Mouse (Mus musculus) megakaryocyte, adult 5-6 weeks (primary cell): ENCODE measurements around the gene Dedd2. TPM values are rescaled to one million over a fixed set of nuclear protein-coding genes. Genes with fewer than 3 reads are reported as not detected.
A peak's percentile ranks its signal among the peaks of the same experiment; 100 is the strongest.

Experiments used
- ATAC-seq: 2 replicates; pipeline ENCODE4 v1.8.0; 2016; ENCODE audit warnings: mild to moderate bottlenecking, inconsistent platforms; ENCODE audit not compliant: poor library complexity, severe bottlenecking
- total RNA-seq, 2 experiments: library from RNA; stranded (forward) in 1 of 2; stranded (reverse) in 1 of 2; fragments of 153-499, 151-499 nt in 1 of 2; fragments of 221-1000, 200-1000 nt in 1 of 2; gene quantifications; 2 replicates each; pipeline versions ENCODE4 v1.2.3 to v1.2.4; 2015 to 2017

The Dedd2 gene
- total RNA-seq, 2 experiments from 2014 or later: 14.5 to 18.8 TPM

GRCm38 (mm10) chr7:25246759-25247137, 26.3 kb upstream of the Dedd2 start:
- no peak for ATAC-seq

GRCm38 (mm10) chr7:25246079-25246758, 25.8 kb upstream of the Dedd2 start:
- ATAC-seq: no peak

DNA sequence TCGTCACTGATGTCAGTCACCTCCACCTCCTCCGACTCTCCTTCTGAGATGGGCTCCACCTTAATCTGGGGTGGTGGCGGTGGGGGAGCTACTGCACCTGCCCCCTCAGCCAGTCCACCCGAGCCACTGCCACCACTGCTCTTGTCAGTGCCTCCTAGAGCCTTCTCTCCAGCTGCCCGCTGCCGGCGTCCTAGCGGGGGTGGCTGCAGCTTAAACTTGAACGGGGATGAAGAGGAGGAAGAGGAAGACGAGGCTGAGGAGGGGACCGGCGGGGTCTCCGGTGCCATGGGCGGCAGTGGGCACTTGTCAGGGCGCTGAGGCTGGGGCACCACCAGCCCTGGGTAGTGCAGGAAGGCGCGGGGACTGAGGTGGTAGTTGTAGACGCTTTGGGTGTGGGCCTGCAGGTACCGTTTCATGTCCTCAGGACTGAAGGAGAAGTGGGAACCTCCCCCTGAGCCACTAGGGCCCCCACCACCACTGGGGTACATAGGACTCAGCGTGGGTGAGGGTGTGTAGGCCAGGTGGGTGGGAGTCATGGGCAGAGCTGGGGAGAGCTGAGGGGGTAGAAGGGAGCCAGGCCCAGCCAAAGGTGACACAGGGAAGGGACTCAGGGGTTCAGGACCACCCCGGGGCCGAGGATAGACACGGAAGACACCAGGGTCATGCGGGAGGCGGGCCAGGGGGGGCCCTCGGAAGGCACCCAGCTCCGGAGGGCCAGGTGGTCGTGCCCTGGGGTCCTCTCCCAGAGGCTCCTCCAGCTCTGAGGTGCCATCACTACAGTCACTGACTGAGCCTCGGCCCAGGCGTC, 24.4 kb upstream of the Dedd2 start:
- no peak for ATAC-seq

DNA sequence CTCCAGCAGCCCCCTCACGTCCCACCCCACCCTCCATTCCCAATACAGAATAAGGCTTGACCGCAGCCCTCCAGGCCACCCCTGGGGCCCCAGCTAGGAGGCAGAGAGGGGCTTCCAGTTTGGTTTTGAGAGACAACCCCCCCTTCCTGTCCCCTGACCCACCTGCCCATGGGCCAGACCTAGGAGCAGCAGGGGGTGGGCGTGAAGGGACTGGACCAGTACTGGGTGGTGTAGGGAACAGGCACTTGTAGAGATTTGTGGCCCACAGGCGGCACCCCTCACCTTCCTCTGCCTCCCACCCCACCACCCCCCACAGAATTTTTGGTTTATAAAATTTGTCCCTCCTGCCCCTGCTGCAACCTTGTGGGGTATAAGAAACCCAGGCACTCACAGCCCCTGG, 22.9 kb upstream of the Dedd2 start:
- no peak for ATAC-seq

DNA sequence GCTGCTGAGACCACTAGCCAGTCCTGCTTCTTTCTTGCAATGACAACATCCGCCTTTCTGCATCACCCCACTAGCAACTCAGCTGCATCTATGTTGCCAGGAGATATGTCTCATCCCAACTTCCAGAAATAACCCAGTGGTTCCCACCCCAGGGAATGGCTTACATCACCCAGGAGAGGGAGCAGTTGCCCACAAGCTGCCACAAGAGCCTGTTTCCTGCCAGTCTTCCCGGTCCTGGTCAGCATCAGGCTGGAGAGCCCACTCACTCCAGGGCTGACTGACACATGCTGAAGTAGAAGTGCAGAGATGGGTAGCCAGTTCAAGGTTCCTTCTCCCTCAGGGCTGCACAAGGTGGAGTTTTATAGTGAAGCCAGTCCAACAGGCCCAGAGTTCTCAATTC, 20.6 kb upstream of the Dedd2 start:
- no peak for ATAC-seq

GRCm38 (mm10) chr7:25240631-25241030, 20.2 kb upstream of the Dedd2 start:
- no peak for ATAC-seq

GRCm38 (mm10) chr7:25238829-25239623, 18.6 kb upstream of the Dedd2 start:
- ATAC-seq: peak; percentile 70

- ATAC-seq: peak; percentile 82
Measured at GRCm38 (mm10) chr7:25238015-25238706, 17.7 kb upstream of the Dedd2 start.

DNA sequence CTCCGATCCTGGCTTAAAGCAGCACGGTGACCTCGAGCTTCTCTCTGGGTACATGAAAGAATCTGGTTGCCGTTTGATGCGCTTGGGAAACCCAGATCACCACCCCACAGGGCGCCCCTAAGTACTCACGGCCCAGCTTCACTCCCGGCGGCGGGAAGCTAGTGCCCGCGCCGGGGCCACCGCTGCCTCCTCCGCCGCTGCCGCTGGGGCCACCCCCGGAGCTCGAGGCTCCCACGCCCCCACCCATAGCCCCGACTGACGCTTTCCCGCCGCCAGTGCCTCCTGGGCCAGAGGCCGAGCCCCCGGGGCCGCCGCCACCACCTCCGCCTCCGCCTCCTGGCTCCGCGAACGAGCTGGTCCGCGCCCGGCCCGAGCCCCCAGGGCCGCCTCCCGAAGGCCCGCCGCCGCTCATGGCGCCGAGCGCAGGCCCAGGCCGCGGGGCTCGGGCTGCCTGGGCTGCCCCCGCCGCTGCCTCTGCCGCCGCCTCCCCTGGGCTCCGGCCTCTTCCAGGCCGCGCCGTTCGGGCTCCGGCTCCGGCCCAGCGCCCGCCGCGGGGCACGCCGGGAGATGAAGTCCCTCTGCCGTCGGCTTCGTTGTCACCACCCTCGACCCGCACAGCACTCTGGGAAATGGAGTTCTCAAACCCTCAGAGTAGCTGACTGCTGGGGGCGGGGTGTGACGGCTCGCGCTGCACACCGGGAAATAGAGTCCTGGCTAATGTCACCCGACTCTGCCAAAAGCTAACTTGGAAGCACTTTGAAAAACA, 17.0 kb upstream of the Dedd2 start, which contains the start of gene Gsk3a:
Gene Gsk3a (minus strand): TSS at position 603 of the 766 bp plus-strand sequence.
- ATAC-seq: peak; percentile 78

- ATAC-seq: no peak
Measured at GRCm38 (mm10) chr7:25235526-25235925, 15.1 kb upstream of the Dedd2 start.

GRCm38 (mm10) chr7:25233061-25233460, 12.6 kb upstream of the Dedd2 start:
- ATAC-seq: no peak

- no peak for ATAC-seq
Measured at GRCm38 (mm10) chr7:25232101-25232648, 11.8 kb upstream of the Dedd2 start.

DNA sequence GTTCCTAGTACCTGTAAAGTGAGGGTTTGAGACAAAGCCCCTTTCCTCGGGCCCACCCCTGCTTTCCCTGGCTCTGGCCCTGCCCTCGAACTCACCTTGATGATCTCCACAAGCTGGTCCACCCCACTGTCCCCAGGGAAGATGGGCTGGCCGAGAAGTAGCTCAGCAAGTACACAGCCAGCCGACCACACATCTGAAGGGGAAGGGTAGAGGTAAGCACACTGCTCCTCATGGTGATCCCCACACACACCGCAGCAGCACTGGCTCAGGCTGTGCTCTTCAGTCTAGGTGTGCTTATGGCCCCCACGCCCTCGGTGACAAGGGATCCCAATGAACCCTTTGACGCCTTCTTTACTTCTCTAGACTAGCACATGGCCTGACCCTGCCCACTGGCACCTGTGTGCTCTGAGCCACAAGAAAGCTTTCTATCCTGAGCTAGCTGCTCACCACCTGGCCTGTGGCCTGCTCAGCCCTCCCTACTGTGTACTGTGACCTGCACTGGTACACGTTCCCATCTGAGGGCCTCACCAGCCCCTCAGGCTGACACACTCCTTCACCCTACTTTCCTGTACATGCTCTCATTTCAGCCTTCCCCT, 10.4 kb upstream of the Dedd2 start:
- no peak for ATAC-seq

GRCm38 (mm10) chr7:25227523-25228300, 7.3 kb upstream of the Dedd2 start:
- no peak for ATAC-seq

GRCm38 (mm10) chr7:25222275-25222967, 2.0 kb upstream of the Dedd2 start:
- no peak for ATAC-seq

DNA sequence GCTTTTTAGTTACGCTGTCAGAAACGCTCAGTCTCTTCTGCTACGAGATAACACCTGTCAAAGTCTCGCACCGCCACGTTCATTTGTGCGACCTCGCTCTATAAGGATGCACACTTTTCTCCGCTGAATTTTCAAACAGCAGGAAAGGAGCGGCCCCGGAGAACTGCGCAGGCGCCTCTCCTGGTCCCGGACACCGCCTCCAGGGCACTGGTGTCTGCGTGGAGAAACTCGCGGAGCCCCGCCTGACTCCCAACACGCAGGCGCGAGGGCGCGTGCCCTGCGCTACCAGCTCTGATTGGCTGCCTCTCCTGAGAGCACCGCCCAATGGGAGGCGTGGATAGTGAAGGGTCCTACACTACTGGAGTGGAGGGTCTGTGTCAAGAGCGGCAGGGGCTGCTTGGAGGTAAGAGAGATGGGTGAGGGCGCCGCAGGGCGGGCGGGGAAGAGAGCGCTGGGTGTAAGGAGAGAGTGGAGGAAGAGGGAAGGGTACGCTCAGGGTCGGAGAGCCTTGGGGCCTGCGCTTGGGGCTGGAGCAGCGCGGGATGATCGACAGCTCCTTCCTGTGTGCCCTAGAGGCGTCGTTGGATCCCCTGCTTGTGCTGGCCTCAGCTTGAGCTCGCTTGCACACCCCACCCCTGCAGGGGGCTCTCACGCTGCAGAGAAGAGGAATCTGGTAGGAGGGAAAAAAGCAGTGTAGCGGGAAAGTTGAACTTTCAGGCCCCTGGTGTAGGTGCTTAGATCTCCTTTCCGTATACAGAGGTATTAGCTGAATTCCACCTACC, 878 bp upstream of the Dedd2 start, which contains the start of gene Zfp526:
Gene Zfp526 (plus strand): TSS at position 324 of the 782 bp plus-strand sequence.
- peak; percentile 72 for ATAC-seq
